Mouse (Mus musculus): Measurements from ENCODE around the gene Tas2r124.

Gene Tas2r124

DNA sequence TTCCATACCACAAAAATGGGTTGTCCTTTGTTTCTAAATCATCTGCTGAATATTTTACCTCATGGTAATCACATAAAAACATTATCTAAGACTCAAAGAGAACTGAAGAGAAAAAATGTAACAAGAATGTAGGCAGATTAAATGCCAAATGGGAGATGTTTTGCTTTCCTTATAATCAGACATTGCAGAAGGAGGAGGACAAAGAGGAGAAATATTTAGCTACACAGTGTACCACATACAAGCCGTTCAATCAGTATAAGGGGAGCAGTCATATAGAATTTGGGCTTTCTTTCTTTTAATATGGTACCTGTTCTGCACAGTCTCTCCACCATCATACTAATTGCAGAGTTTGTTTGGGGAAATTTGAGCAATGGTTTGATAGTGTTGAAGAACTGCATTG is at the start of gene Tas2r124:
Gene Tas2r124 (plus strand): TSS at position 301 of the 400 bp plus-strand sequence.
- no peak for DNase-seq (ENCODE audit: low read depth, low spot score)

DNA sequence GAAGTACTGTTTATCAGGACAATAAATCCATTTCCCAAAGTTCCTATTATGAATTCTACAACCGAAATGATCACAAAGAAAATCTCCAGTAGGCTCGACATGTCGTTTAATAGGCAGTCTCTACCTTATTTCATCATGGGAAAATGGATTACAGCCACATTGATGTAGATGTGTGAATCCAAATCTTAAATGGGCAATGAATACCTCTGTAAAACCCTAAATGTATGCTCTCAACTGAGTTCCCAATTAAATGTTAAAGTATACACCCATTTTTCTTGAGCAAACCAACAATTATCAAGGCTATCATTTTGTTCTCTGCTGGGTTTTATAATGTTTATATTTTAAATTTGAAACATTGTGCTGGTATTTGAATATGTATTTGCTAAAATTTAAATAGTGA is 42.7 kb upstream of the Tas2r124 start, which contains the start of gene Tas2r122:
Gene Tas2r122 (minus strand): TSS at position 101 of the 400 bp plus-strand sequence.
- DNase-seq (ENCODE audit: low read depth, low spot score), result no peak

- DNase-seq (ENCODE audit: low read depth, low spot score), result no peak
Observed at GRCm38 (mm10) chr6:132737935-132738334, 16.6 kb upstream of the Tas2r124 start, which contains the start of gene Tas2r115. Tas2r115 (minus strand) TSS chr6:132738035.

GRCm38 (mm10) chr6:132750206-132750605 is 4.3 kb upstream of the Tas2r124 start:
- no peak for DNase-seq (ENCODE audit: low read depth, low spot score)

- DNase-seq (ENCODE audit: low read depth, low spot score), result no peak
Observed at GRCm38 (mm10) chr6:132761831-132762230, 7.3 kb downstream of the Tas2r124 start, which contains the start of gene Tas2r102. Tas2r102 (plus strand) TSS chr6:132762131.

GRCm38 (mm10) chr6:132778062-132778461 is 23.5 kb downstream of the Tas2r124 start, which contains the start of gene Tas2r136:
Tas2r136 (minus strand) TSS chr6:132778162.
- DNase-seq (ENCODE audit: low read depth, low spot score), result no peak

DNA sequence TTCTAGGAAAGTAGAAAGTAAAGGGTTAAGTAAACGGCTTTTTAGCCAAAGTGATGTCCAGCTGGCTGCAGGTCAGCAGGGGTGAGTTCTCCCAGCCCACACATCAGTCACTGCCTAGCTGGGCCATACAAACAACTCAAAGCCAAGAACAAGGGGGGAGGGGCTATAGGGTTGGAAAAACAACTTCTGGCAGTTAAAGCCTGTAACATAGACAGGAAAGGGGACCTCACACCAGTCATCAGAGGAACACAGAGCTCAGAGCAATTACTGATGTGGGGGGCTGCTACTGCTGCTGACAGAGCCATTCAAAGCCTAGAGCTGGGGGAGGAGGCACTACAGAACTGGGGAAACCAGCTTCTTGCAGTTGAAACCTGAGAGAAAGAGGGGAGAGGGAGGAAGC is 40.9 kb downstream of the Tas2r124 start:
- DNase-seq (ENCODE audit: low read depth, low spot score), result no peak

- DNase-seq (ENCODE audit: low read depth, low spot score), result no peak
Observed at GRCm38 (mm10) chr6:132802518-132802917, 48.0 kb downstream of the Tas2r124 start, which contains the start of gene Tas2r117. Tas2r117 (plus strand) TSS chr6:132802818.
